Mouse (Mus musculus): ENCODE data around the gene Sirt6. TPM values are rescaled to one million over a fixed set of nuclear protein-coding genes. Genes with fewer than 3 reads are reported as not detected.

Sirt6 gene
- polyA plus RNA-seq, 1 experiment from 2014 or later, result 27.0 TPM

GRCm38 (mm10) chr10:81591846-81592245, 35.8 kb downstream of the Sirt6 start:
- no peak overlapping the region for H3K4me3 ChIP-seq (replicated peaks; ENCODE audit: low read depth, low read length)
- no peaks in the 10 kb centered on the region for H3K9me3 ChIP-seq (replicated peaks; ENCODE audit: low read length)
- peaks cover 19% of the 10 kb centered on the region; the same call in 1 of the 2 replicates for H3K4me1 ChIP-seq (replicated peaks; ENCODE audit: insufficient read depth, low read length)
- no peak overlapping the region for H3K4me2 ChIP-seq (ENCODE audit: low read length)
- no peak overlapping the region for H3K27ac ChIP-seq
- peaks cover 7% of the 10 kb centered on the region; the same call in 1 of the 2 replicates for H3K36me3 ChIP-seq (ENCODE audit: insufficient read depth, low read length)
- no peak for DNase-seq (ENCODE audit: low spot score)
- no peaks in the 10 kb centered on the region for H3K27me3 ChIP-seq (ENCODE audit: insufficient read depth, low read length)
- WGBS, result 51% methylated on average over 9 of the region's 9 CpGs
- no peak for ATAC-seq (replicated peaks; ENCODE audit: low FRiP score, low read depth)
- no peak for TF ChIP-seq CTCF (IDR thresholded peaks at IDR 0.05; ENCODE audit: low read depth)
- no peak overlapping the region for H3K9ac ChIP-seq (ENCODE audit: low read depth, low read length)

GRCm38 (mm10) chr10:81588739-81589138, 38.9 kb downstream of the Sirt6 start:
- ATAC-seq (replicated peaks; ENCODE audit: low FRiP score, low read depth) (no peak), DNase-seq (ENCODE audit: low spot score) (no peak)
- Histone ChIP-seq H3K27me3 (ENCODE audit: insufficient read depth, low read length) (no peaks in the 10 kb centered on the region), H3K4me2 (ENCODE audit: low read length) (no peak overlapping the region), H3K36me3 (ENCODE audit: insufficient read depth, low read length) (peaks cover 7% of the 10 kb centered on the region; the same call in 1 of the 2 replicates), H3K9ac (ENCODE audit: low read depth, low read length) (no peak overlapping the region), H3K9me3 (replicated peaks; ENCODE audit: low read length) (no peaks in the 10 kb centered on the region), H3K4me3 (replicated peaks; ENCODE audit: low read depth, low read length) (no peak overlapping the region), H3K27ac (no peak overlapping the region), H3K4me1 (replicated peaks; ENCODE audit: insufficient read depth, low read length) (no peaks in the 10 kb centered on the region)
- WGBS, result 78% methylated on average over 7 of the region's 7 CpGs
- TF ChIP-seq CTCF (IDR thresholded peaks at IDR 0.05; ENCODE audit: low read depth), result no peak

- ATAC-seq (replicated peaks; ENCODE audit: low FRiP score, low read depth), result peak; percentile 19; the same call in 1 of the 2 replicates
- Histone ChIP-seq H3K36me3 (ENCODE audit: insufficient read depth, low read length) (peaks cover 11% of the 10 kb centered on the region), H3K4me3 (replicated peaks; ENCODE audit: low read depth, low read length) (no peak overlapping the region), H3K4me1 (replicated peaks; ENCODE audit: insufficient read depth, low read length) (peaks cover 8% of the 10 kb centered on the region; the same call in 1 of the 2 replicates), H3K27ac (no peak overlapping the region), H3K27me3 (ENCODE audit: insufficient read depth, low read length) (no peaks in the 10 kb centered on the region), H3K9ac (ENCODE audit: low read depth, low read length) (no peak overlapping the region), H3K4me2 (ENCODE audit: low read length) (no peak overlapping the region), H3K9me3 (replicated peaks; ENCODE audit: low read length) (no peaks in the 10 kb centered on the region)
- WGBS, result 53% methylated on average over 6 of the region's 6 CpGs
- DNase-seq (ENCODE audit: low spot score), result peak; percentile 45
- no peak for TF ChIP-seq CTCF (IDR thresholded peaks at IDR 0.05; ENCODE audit: low read depth)
Measured at GRCm38 (mm10) chr10:81583347-81583746, 44.2 kb downstream of the Sirt6 start.

- DNase-seq (ENCODE audit: low spot score) (peak; percentile 74), ATAC-seq (replicated peaks; ENCODE audit: low FRiP score, low read depth) (peak; percentile 42)
- Histone ChIP-seq H3K4me2 (ENCODE audit: low read length) (peak overlapping the region; percentile 19), H3K27ac (no peak overlapping the region), H3K36me3 (ENCODE audit: insufficient read depth, low read length) (peaks cover 4% of the 10 kb centered on the region; the same call in 1 of the 2 replicates), H3K4me1 (replicated peaks; ENCODE audit: insufficient read depth, low read length) (peaks cover 10% of the 10 kb centered on the region; the same call in 1 of the 2 replicates), H3K9me3 (replicated peaks; ENCODE audit: low read length) (no peaks in the 10 kb centered on the region), H3K9ac (ENCODE audit: low read depth, low read length) (no peak overlapping the region), H3K4me3 (replicated peaks; ENCODE audit: low read depth, low read length) (no peak overlapping the region), H3K27me3 (ENCODE audit: insufficient read depth, low read length) (no peaks in the 10 kb centered on the region)
- 28% methylated on average over 25 of the region's 25 CpGs for WGBS
- TF ChIP-seq CTCF (IDR thresholded peaks at IDR 0.05; ENCODE audit: low read depth), result peak; percentile 60
Measured at GRCm38 (mm10) chr10:81580441-81581070, 47.0 kb downstream of the Sirt6 start.

GRCm38 (mm10) chr10:81579967-81580366, 47.6 kb downstream of the Sirt6 start:
- 33% methylated on average over 4 of the region's 4 CpGs for WGBS
- Histone ChIP-seq H3K36me3 (ENCODE audit: insufficient read depth, low read length) (peaks cover 4% of the 10 kb centered on the region; the same call in 1 of the 2 replicates), H3K27ac (no peak overlapping the region), H3K4me2 (ENCODE audit: low read length) (peak overlapping the region; percentile 19; the same call in 1 of the 2 replicates), H3K4me3 (replicated peaks; ENCODE audit: low read depth, low read length) (no peak overlapping the region), H3K27me3 (ENCODE audit: insufficient read depth, low read length) (no peaks in the 10 kb centered on the region), H3K9me3 (replicated peaks; ENCODE audit: low read length) (no peaks in the 10 kb centered on the region), H3K4me1 (replicated peaks; ENCODE audit: insufficient read depth, low read length) (peaks cover 14% of the 10 kb centered on the region; the same call in 1 of the 2 replicates), H3K9ac (ENCODE audit: low read depth, low read length) (no peak overlapping the region)
- no peak for DNase-seq (ENCODE audit: low spot score)
- no peak for TF ChIP-seq CTCF (IDR thresholded peaks at IDR 0.05; ENCODE audit: low read depth)
- no peak for ATAC-seq (replicated peaks; ENCODE audit: low FRiP score, low read depth)

GRCm38 (mm10) chr10:81575695-81576094, 51.9 kb downstream of the Sirt6 start:
- peak overlapping the region; percentile 47; the same call in 1 of the 2 replicates for H3K27ac ChIP-seq
- ATAC-seq (replicated peaks; ENCODE audit: low FRiP score, low read depth), result no peak

More at GRCm38 (mm10) chr10:81575695-81576094, 51.9 kb downstream of the Sirt6 start:
- Histone ChIP-seq H3K9ac (ENCODE audit: low read depth, low read length) (peak overlapping the region; percentile 57), H3K9me3 (replicated peaks; ENCODE audit: low read length) (no peaks in the 10 kb centered on the region), H3K27me3 (ENCODE audit: insufficient read depth, low read length) (0 out of 2 replicates have a peak, but pooled peaks cover 6% of the 10 kb centered on the region), H3K36me3 (ENCODE audit: insufficient read depth, low read length) (peaks cover 4% of the 10 kb centered on the region; the same call in 1 of the 2 replicates), H3K4me3 (replicated peaks; ENCODE audit: low read depth, low read length) (peak overlapping the region; percentile 47), H3K4me2 (ENCODE audit: low read length) (peak overlapping the region; percentile 75), H3K4me1 (replicated peaks; ENCODE audit: insufficient read depth, low read length) (peaks cover 30% of the 10 kb centered on the region)
- WGBS, result 2% methylated on average over 6 of the region's 6 CpGs
- no peak for TF ChIP-seq CTCF (IDR thresholded peaks at IDR 0.05; ENCODE audit: low read depth)
- DNase-seq (ENCODE audit: low spot score), result no peak
